Comparison of ENCODE assay signal across 9 mouse cellular contexts in genomic region chr3:134190046-134190445, GRCm38 (mm10). TPM values are rescaled to one million over a fixed set of nuclear protein-coding genes. Genes with fewer than 3 reads are reported as not detected.
DNase-seq lines count a peak whose midpoint lies in the region; ATAC-seq and TF ChIP-seq lines count a peak whose summit lies in the region.
"Had no signal": no experiment of that assay in that cellular context is flagged by ENCODE, and none has a peak within 500 bp of the region (broad histone marks: within the 10 kb centered on the region; RNA-seq: fewer than 3 reads in every experiment).

No protein-coding gene starts in this region.

- H3K27ac ChIP-seq in lung, embryonic 15.5 days: no peak overlapping the region
- H3K27ac ChIP-seq in forebrain, embryonic 12.5 days: 0 out of 2 replicates have a peak overlapping the region, but pooled peaks have one; percentile 36
- H3K27ac ChIP-seq in hindbrain, embryonic 16.5 days (ENCODE audit: low read depth, low read length): no peak overlapping the region
- H3K27ac ChIP-seq: liver, embryonic 14.5 days had no signal

- H3K9me3 ChIP-seq in lung, embryonic 15.5 days: no peaks in the 10 kb centered on the region
- H3K9me3 ChIP-seq in forebrain, embryonic 12.5 days: no peaks in the 10 kb centered on the region
- no peaks in the 10 kb centered on the region for H3K9me3 ChIP-seq in hindbrain, embryonic 16.5 days (ENCODE audit: control insufficient read depth, low read length)

- no peaks in the 10 kb centered on the region for H3K27me3 ChIP-seq in lung, embryonic 15.5 days
- no peaks in the 10 kb centered on the region for H3K27me3 ChIP-seq in forebrain, embryonic 12.5 days
- H3K27me3 ChIP-seq in hindbrain, embryonic 16.5 days (replicated peaks; ENCODE audit: control insufficient read depth, insufficient read depth, low read length): no peaks in the 10 kb centered on the region
- no peaks in the 10 kb centered on the region for H3K27me3 ChIP-seq in myocyte (ENCODE audit: control insufficient read depth, insufficient read depth, insufficient read length)

- no peaks in the 10 kb centered on the region for H3K79me2 ChIP-seq in myocyte (ENCODE audit: control insufficient read depth, insufficient read depth)

- no peak overlapping the region for H3K9ac ChIP-seq in lung, embryonic 15.5 days
- 0 out of 2 replicates have a peak overlapping the region, but pooled peaks have one; percentile 1 for H3K9ac ChIP-seq in forebrain, embryonic 12.5 days
- peak overlapping the region; percentile 2; the same call in 1 of the 2 replicates for H3K9ac ChIP-seq in hindbrain, embryonic 16.5 days (ENCODE audit: low read depth, low read length)
- H3K9ac ChIP-seq: liver, embryonic 14.5 days had no signal

- H3K36me3 ChIP-seq in lung, embryonic 15.5 days: no peaks in the 10 kb centered on the region
- no peaks in the 10 kb centered on the region for H3K36me3 ChIP-seq in forebrain, embryonic 12.5 days (replicated peaks)
- H3K36me3 ChIP-seq in hindbrain, embryonic 16.5 days (ENCODE audit: control insufficient read depth, insufficient read depth, low read length): no peaks in the 10 kb centered on the region
- no peaks in the 10 kb centered on the region for H3K36me3 ChIP-seq in myocyte (ENCODE audit: control insufficient read depth, insufficient read depth)

- H3K4me2 ChIP-seq in lung, embryonic 15.5 days: peak overlapping the region; percentile 31
- H3K4me2 ChIP-seq in forebrain, embryonic 12.5 days: peak overlapping the region; percentile 45
- peak overlapping the region; percentile 53 for H3K4me2 ChIP-seq in hindbrain, embryonic 16.5 days (ENCODE audit: low read length)
- peak overlapping the region; percentile 2 for H3K4me2 ChIP-seq in myocyte (ENCODE audit: low read depth)

- ATAC-seq in lung, embryonic 15.5 days (ENCODE audit: borderline replicate concordance, extremely low read depth, low FRiP score, low TSS enrichment): no peak
- ATAC-seq in forebrain, embryonic 12.5 days (ENCODE audit: low FRiP score): peak; percentile 82
- ATAC-seq in hindbrain, embryonic 16.5 days: peak; percentile 60; the same call in 1 of the 2 replicates

- peak overlapping the region; percentile 11; the same call in 1 of the 2 replicates for H3K4me3 ChIP-seq in lung, embryonic 15.5 days
- peak overlapping the region; percentile 23 for H3K4me3 ChIP-seq in forebrain, embryonic 12.5 days (replicated peaks)
- H3K4me3 ChIP-seq in hindbrain, embryonic 16.5 days (ENCODE audit: low read length): peak overlapping the region; percentile 25
- H3K4me3 ChIP-seq in myocyte: no peak overlapping the region

- no peaks in the 10 kb centered on the region for H3K4me1 ChIP-seq in lung, embryonic 15.5 days
- peaks cover 10% of the 10 kb centered on the region for H3K4me1 ChIP-seq in forebrain, embryonic 12.5 days
- no peaks in the 10 kb centered on the region for H3K4me1 ChIP-seq in hindbrain, embryonic 16.5 days (ENCODE audit: control insufficient read depth, insufficient read depth, low read depth, low read length)

- DNase-seq in lung, postnatal 36 days: no peak
- no peak for DNase-seq in urinary bladder, postnatal 14 days (ENCODE audit: low spot score)
- DNase-seq in frontal cortex, postnatal 25 days (ENCODE audit: low spot score in 2 of 2): no peak
- DNase-seq in right cerebral cortex, postnatal 25 days: no peak

- WGBS in lung, embryonic 15.5 days: 40% methylated on average over 11 of the region's 11 CpGs
- 15% methylated on average over 11 of the region's 11 CpGs for whole genome bisulfite sequencing in forebrain, embryonic 12.5 days
- WGBS in hindbrain, embryonic 16.5 days: 42% methylated on average over 11 of the region's 11 CpGs

- no peak for TF ChIP-seq POLR2A in myocyte (IDR thresholded peaks at IDR 0.05; ENCODE audit: insufficient read length, low read depth)

- H3ac ChIP-seq in myocyte (ENCODE audit: control insufficient read depth, insufficient read length): no peak overlapping the region

TF ChIP-seq in myocyte, 11 proteins besides CTCF, POLR2A, EP300 and RAD21:
- TF ChIP-seq REST (IDR thresholded peaks at IDR 0.05; ENCODE audit: insufficient read depth, insufficient read length) (no peak), CEBPB (IDR thresholded peaks at IDR 0.05; ENCODE audit: insufficient read depth, poor library complexity, severe bottlenecking) (no peak), SRF (IDR thresholded peaks at IDR 0.05; ENCODE audit: control insufficient read depth, insufficient read length, low read depth) (no peak), TCF3 (IDR thresholded peaks at IDR 0.05; ENCODE audit: insufficient read length, low read depth) (no peak), E2F4 (IDR thresholded peaks at IDR 0.05; ENCODE audit: insufficient read depth) (no peak)

RNA-seq across cellular contexts. Expression of gene Cxxc4, which starts 46.2 kb away (rescaled TPM):
- polyA plus RNA-seq in lung, embryonic 15.5 days (2015; fragmentation: Nextera tagmentation; extraction: Ambion mirVana): 1.8 and 1.9 TPM in 2 replicates
- 20.9 and 25.5 TPM in 2 replicates for polyA plus RNA-seq in forebrain, embryonic 12.5 days (2016; fragmentation: Nextera tagmentation; extraction: Ambion mirVana)
- polyA plus RNA-seq in hindbrain, embryonic 16.5 days (2015; fragmentation: Nextera tagmentation; extraction: Ambion mirVana): 20.6 and 29.1 TPM in 2 replicates
- 0.01 TPM for polyA plus RNA-seq in myocyte (2012; fragmentation: generic; extraction: Trizol)

Comparison
In these comparisons a context has a peak if more than half of its experiments do, and no peak if none do; other contexts are left out.
1. H3K4me2 ChIP-seq: peak in every context shown above with its lines; median percentile 53 in hindbrain, embryonic 16.5 days; 45 in forebrain, embryonic 12.5 days; 31 in lung, embryonic 15.5 days; 2 in myocyte.